Mouse (Mus musculus): ENCODE results near the gene Slc44a1.

Slc44a1 gene

GRCm38 (mm10) chr4:53469007-53469406, 28.8 kb downstream of the Slc44a1 start:
- no peak for DNase-seq (ENCODE audit: low spot score)

- no peak for DNase-seq (ENCODE audit: low spot score)
These were observed 33.9 kb downstream of the Slc44a1 start for GRCm38 (mm10) chr4:53474109-53474508.

GRCm38 (mm10) chr4:53475230-53475952, 35.2 kb downstream of the Slc44a1 start:
- DNase-seq (ENCODE audit: low spot score) = no peak

GRCm38 (mm10) chr4:53478644-53479043, 38.4 kb downstream of the Slc44a1 start:
- DNase-seq (ENCODE audit: low spot score) = no peak

- DNase-seq (ENCODE audit: low spot score) = no peak
These were observed 47.3 kb downstream of the Slc44a1 start for GRCm38 (mm10) chr4:53487216-53488188.

- peak; percentile 63 for DNase-seq (ENCODE audit: low spot score)
These were observed 48.6 kb downstream of the Slc44a1 start for GRCm38 (mm10) chr4:53488803-53489202.

- DNase-seq (ENCODE audit: low spot score) = no peak
These were observed 50.2 kb downstream of the Slc44a1 start for GRCm38 (mm10) chr4:53490371-53490770.

GRCm38 (mm10) chr4:53491269-53491668, 51.1 kb downstream of the Slc44a1 start:
- DNase-seq (ENCODE audit: low spot score) = no peak

- no peak for DNase-seq (ENCODE audit: low spot score)
These were observed 55.4 kb downstream of the Slc44a1 start for GRCm38 (mm10) chr4:53495646-53496045.

- DNase-seq (ENCODE audit: low spot score) = no peak
These were observed 62.6 kb downstream of the Slc44a1 start for GRCm38 (mm10) chr4:53502764-53503163.

GRCm38 (mm10) chr4:53512131-53512916, 72.1 kb downstream of the Slc44a1 start:
- peak; percentile 73 for DNase-seq (ENCODE audit: low spot score)

- DNase-seq (ENCODE audit: low spot score) = no peak
These were observed 73.3 kb downstream of the Slc44a1 start for GRCm38 (mm10) chr4:53513276-53514081.

- DNase-seq (ENCODE audit: low spot score) = peak; percentile 87
These were observed 75.9 kb downstream of the Slc44a1 start for GRCm38 (mm10) chr4:53516011-53516532.

- DNase-seq (ENCODE audit: low spot score) = no peak
These were observed 79.2 kb downstream of the Slc44a1 start for GRCm38 (mm10) chr4:53519429-53519828.

- DNase-seq (ENCODE audit: low spot score) = no peak
These were observed 80.8 kb downstream of the Slc44a1 start for GRCm38 (mm10) chr4:53521028-53521427.

- no peak for DNase-seq (ENCODE audit: low spot score)
These were observed 82.4 kb downstream of the Slc44a1 start for GRCm38 (mm10) chr4:53522655-53523054.

GRCm38 (mm10) chr4:53525503-53525902, 85.3 kb downstream of the Slc44a1 start:
- no peak for DNase-seq (ENCODE audit: low spot score)

- no peak for DNase-seq (ENCODE audit: low spot score)
These were observed 85.8 kb downstream of the Slc44a1 start for GRCm38 (mm10) chr4:53525994-53526393.

- DNase-seq (ENCODE audit: low spot score) = no peak
These were observed 86.2 kb downstream of the Slc44a1 start for GRCm38 (mm10) chr4:53526446-53526845.

- no peak for DNase-seq (ENCODE audit: low spot score)
These were observed 95.6 kb downstream of the Slc44a1 start for GRCm38 (mm10) chr4:53535795-53536194.

- DNase-seq (ENCODE audit: low spot score) = no peak
These were observed 96.9 kb downstream of the Slc44a1 start for GRCm38 (mm10) chr4:53537101-53537500.
